Mouse (Mus musculus) CD4-positive, CD25-positive, alpha-beta regulatory T cell (primary cell): ENCODE measurements around the gene Trim11. TPM values are rescaled to one million over a fixed set of nuclear protein-coding genes. Genes with fewer than 3 reads are reported as not detected.

ENCODE experiments used
- polyA plus RNA-seq: library from polyadenylated mRNA; unstranded; fragments of 100-300 nt; shearing (Covaris generic); gene quantifications from one replicate; pipeline ENCODE4 v1.2.1, GENCODE M21; 2017

Trim11 gene
- 55.0 TPM for polyA plus RNA-seq

GRCm38 (mm10) chr11:58978027-58978705 lies at the start of gene Trim11:
TSS of gene Trim11 (plus strand) at chr11:58978093.

GRCm38 (mm10) chr11:58938322-58939087 lies 39.4 kb upstream of the Trim11 start, which contains the start of gene Rnf187:
TSS of gene Rnf187 (minus strand) at chr11:58938916.

GRCm38 (mm10) chr11:58948542-58949479 lies 29.1 kb upstream of the Trim11 start, which contains the start of gene Hist3h2ba:
TSS of gene Hist3h2ba (plus strand) at chr11:58948920.

GRCm38 (mm10) chr11:58954420-58955142 lies 23.3 kb upstream of the Trim11 start, which contains the start of the genes Hist3h2a and Trim17:
TSS of gene Hist3h2a (plus strand) at chr11:58954685.
TSS of gene Trim17 (plus strand) at chr11:58954685.

Other genes with a start within 250 kb of the Trim11 start
- gene Olfr317, start 238.9 kb upstream of the Trim11 start, polyA plus RNA-seq: not detected
- not detected for gene Olfr316, start 225.4 kb upstream of the Trim11 start, polyA plus RNA-seq
- gene Olfr315, start 204.9 kb upstream of the Trim11 start, polyA plus RNA-seq: not detected
- not detected for gene Olfr314, start 195.1 kb upstream of the Trim11 start, polyA plus RNA-seq
- 0.66 TPM for gene Fam183b, start 176.1 kb upstream of the Trim11 start, polyA plus RNA-seq
- gene Olfr313, start 163.1 kb upstream of the Trim11 start, polyA plus RNA-seq: not detected
- gene Olfr312, start 148.9 kb upstream of the Trim11 start, polyA plus RNA-seq: not detected
- not detected for gene Olfr311, start 138.8 kb upstream of the Trim11 start, polyA plus RNA-seq
- 10.4 TPM for gene Gm12258, start 130.9 kb upstream of the Trim11 start, polyA plus RNA-seq
- 11.1 TPM for gene 2810021J22Rik, start 110.9 kb upstream of the Trim11 start, polyA plus RNA-seq
- 11.0 TPM for gene Zfp39, start 73.9 kb upstream of the Trim11 start, polyA plus RNA-seq
- gene Btnl10, start 60.2 kb upstream of the Trim11 start, polyA plus RNA-seq: not detected
- gene Rnf187, start 39.2 kb upstream of the Trim11 start, polyA plus RNA-seq: 302 TPM
- 22.4 TPM for gene Hist3h2ba, start 29.2 kb upstream of the Trim11 start, polyA plus RNA-seq
- gene Hist3h2a, start 23.4 kb upstream of the Trim11 start, polyA plus RNA-seq: 20.4 TPM
- gene Trim17, start 23.4 kb upstream of the Trim11 start, polyA plus RNA-seq: 0.34 TPM
- 0.04 TPM for gene Obscn, start 158.3 kb downstream of the Trim11 start, polyA plus RNA-seq
- 7.8 TPM for gene Iba57, start 185.6 kb downstream of the Trim11 start, polyA plus RNA-seq
- gene Gjc2, start 205.1 kb downstream of the Trim11 start, polyA plus RNA-seq: not detected
- 88.0 TPM for gene Guk1, start 214.1 kb downstream of the Trim11 start, polyA plus RNA-seq
- 44.2 TPM for gene Mrpl55, start 224.4 kb downstream of the Trim11 start, polyA plus RNA-seq
- gene 2310033P09Rik, start 230.2 kb downstream of the Trim11 start, polyA plus RNA-seq: 40.1 TPM